Mouse (Mus musculus) thymus, adult 2 months (tissue): ENCODE results near the gene Pih1d2.

Experiments
- CTCF ChIP-seq: fragments of 200-500 bp; IDR thresholded peaks from 2 replicates; pipeline ENCODE4 v1.5.1; 2012; ENCODE audit warnings: mild to moderate bottlenecking, control low read depth, low read length, moderate library complexity, borderline replicate concordance; ENCODE audit not compliant: control insufficient read depth, poor library complexity, insufficient read depth; ENCODE audit errors: extremely low read depth
- POLR2A ChIP-seq: fragments of 200-500 bp; IDR thresholded peaks from 2 replicates; pipeline ENCODE4 v1.6.1; 2012; ENCODE audit warnings: mild to moderate bottlenecking, low read length, control low read depth, moderate library complexity; ENCODE audit not compliant: control insufficient read depth, poor library complexity, insufficient read depth; ENCODE audit errors: extremely low read depth

DNA sequence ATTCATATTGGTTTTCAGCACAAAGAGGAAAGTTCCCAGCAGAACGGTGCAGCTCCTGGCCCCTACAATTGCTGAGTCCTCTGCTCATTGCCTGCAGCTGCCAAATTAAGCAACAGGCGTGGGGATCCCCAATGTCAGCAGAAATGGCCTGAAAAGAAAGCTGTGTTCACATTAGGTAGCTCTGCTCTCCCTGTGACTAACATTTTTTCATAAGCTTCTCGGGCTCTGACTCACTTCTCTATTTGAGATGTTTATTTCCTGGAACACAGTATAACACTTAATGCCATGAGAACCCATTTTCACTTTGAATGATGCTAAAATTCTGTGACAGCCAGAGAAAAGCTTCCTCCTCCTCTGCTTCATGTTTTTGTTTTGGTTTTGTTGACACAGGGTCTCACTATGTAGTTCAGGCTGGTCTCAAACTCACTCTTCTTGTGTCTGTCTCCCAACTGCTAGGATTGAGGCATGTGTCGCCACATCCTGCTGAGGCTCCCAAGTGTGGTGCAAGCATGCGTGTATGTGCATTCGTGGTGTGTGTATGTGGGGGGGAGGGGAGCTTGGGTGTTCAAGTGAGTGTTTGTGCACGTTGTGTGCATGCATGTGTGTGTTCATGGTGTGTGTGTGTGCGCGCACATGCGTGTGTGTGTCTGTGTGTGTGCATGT, 26.1 kb upstream of the Pih1d2 start:
- no peak for TF ChIP-seq POLR2A
- TF ChIP-seq CTCF: no peak
